Comparison of ENCODE assay signal across 8 mouse cellular contexts in the genomic region with DNA sequence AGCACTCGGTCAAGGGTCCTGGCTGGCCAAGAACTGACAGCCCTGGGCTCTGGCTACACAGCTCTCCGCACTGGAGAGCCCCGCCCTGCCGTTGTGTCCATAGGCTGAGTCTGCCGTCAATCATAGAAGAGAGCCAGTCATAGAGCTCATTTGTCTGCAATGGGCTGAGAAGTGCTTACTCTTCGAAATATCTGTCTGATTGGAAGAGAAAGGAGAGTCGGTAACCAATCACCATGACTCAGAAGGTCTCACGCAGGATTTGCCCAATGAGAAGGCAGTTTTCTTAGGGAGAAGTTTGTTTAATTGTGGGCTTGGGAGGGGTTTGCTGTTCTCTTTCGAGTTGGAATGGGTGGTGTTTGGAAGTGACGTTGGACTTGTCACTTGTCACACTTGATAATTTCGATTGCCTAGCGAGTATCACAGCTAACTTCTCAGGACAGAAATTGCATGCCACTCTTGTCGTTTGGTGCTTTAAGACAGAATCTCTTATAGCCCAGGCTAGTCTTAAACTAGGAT. TPM values are rescaled to one million over a fixed set of nuclear protein-coding genes. Genes with fewer than 3 reads are reported as not detected.
DNase-seq lines count a peak whose midpoint lies in the region; ATAC-seq and TF ChIP-seq lines count a peak whose summit lies in the region.

Gene Pxmp4 (minus strand): TSS at position 71 of the 516 bp plus-strand sequence.

- peaks cover 5% of the 10 kb centered on the region for H3K27me3 ChIP-seq in Patski
- 0 out of 2 replicates have a peak, but pooled peaks cover 2% of the 10 kb centered on the region for H3K27me3 ChIP-seq in hindbrain, embryonic 13.5 days

- POLR2A ChIA-PET in Patski (lab: Charles Lee): interaction anchor here (0.6 kb wide), 1 partner anchor 110 kb away, joined by 3 read pairs; no protein-coding TSS in a partner anchor

- peak; percentile 99 for ATAC-seq in Patski
- ATAC-seq in hindbrain, embryonic 13.5 days (ENCODE audit: low FRiP score): peak; percentile 100

- H3K9me3 ChIP-seq in hindbrain, embryonic 13.5 days: no peaks in the 10 kb centered on the region

- in situ Hi-C loops in Patski (cut with MboI; ENCODE audit: low pct_unique_long_range_greater_than_20kb): no loop called here

- no peaks in the 10 kb centered on the region for H3K36me3 ChIP-seq in hindbrain, embryonic 13.5 days

- no peak for TF ChIP-seq CTCF in Patski (IDR thresholded peaks at IDR 0.05)

- peak within 1 kb of the TSS; percentile 61 for H3K4me3 ChIP-seq in hindbrain, embryonic 13.5 days

- peak within 1 kb of the TSS; percentile 60 for H3K27ac ChIP-seq in hindbrain, embryonic 13.5 days

- peaks cover 14% of the 10 kb centered on the region for H3K4me1 ChIP-seq in hindbrain, embryonic 13.5 days (replicated peaks)

- peak within 1 kb of the TSS; percentile 67 for H3K4me2 ChIP-seq in hindbrain, embryonic 13.5 days

- H3K9ac ChIP-seq in hindbrain, embryonic 13.5 days: peak within 1 kb of the TSS; percentile 80

- CTCF ChIA-PET in Patski (lab: Charles Lee): interaction anchor here (1.0 to 1.3 kb wide), 2 partner anchors 10 to 194 kb away, joined by 4 read pairs; no protein-coding TSS in a partner anchor

- peak; percentile 98 for DNase-seq in Patski (ENCODE audit: low read depth, low spot score)
- peak; percentile 100 for DNase-seq in cerebellum, postnatal 14 days
- DNase-seq in frontal cortex, postnatal 14 days (ENCODE audit: low spot score in 2 of 2): peak; percentile 98 to 100
- peak; percentile 98 to 100 for DNase-seq in layer of hippocampus, postnatal 25 days (ENCODE audit: extremely low spot score in 1 of 2, low spot score in 1 of 2)
- DNase-seq in lung, postnatal 25 days (ENCODE audit: low spot score): peak; percentile 100
- DNase-seq in retina, embryonic 14.5 days (ENCODE audit: low spot score): peak; percentile 100
- peak; percentile 98 for DNase-seq in thymus, postnatal 4 days

- under 1% methylated on average over 13 of the region's 13 CpGs for WGBS in hindbrain, embryonic 13.5 days

RNA-seq across cellular contexts. Expression of gene Pxmp4, which starts in this region (rescaled TPM):
- polyA plus RNA-seq in Patski (2021): 17.0 TPM
- polyA plus RNA-seq in hindbrain, embryonic 13.5 days (2015; fragmentation: Nextera tagmentation; extraction: Ambion mirVana): 14.2 and 16.8 TPM in 2 replicates
- total RNA-seq in layer of hippocampus, postnatal 25 days (2021): 10 to 100 TPM; 11.4 to 13.2 TPM

Comparison
In these comparisons a context has a peak if more than half of its experiments do, and no peak if none do; other contexts are left out.
1. Peak in every context shown above with its lines: DNase-seq, ATAC-seq, H3K4me3 ChIP-seq and H3K27ac ChIP-seq.